ENCODE assay signal across 8 mouse cellular contexts in the genomic region with DNA sequence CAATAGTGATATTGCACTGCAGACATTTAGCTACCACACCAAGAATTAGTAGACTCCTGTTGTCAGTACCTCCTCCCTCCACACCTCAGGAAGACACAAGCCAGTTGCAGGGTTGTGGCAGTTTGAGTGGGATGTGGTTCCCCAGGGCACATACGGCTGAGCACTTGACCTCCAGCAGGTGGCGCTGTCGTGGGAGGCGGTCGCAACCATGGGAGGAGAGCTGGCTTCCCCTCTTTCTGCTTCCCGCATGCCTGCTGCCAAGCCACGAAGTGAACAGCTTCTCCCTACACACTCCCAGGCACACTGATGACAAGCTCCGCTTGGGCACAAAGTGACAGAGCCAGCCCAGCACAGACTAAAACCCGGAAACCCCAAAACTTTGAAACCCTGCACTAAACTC.
DNase-seq lines count a peak whose midpoint lies in the region; ATAC-seq and TF ChIP-seq lines count a peak whose summit lies in the region.

No protein-coding gene starts in this region.

- no peaks in the 10 kb centered on the region for H3K27me3 ChIP-seq in spleen, adult 2 months (ENCODE audit: control insufficient read depth, insufficient read depth, low read length)
- no peaks in the 10 kb centered on the region for H3K27me3 ChIP-seq in intestine, embryonic 15.5 days (replicated peaks)
- H3K27me3 ChIP-seq in limb, embryonic 11.5 days (ENCODE audit: control insufficient read depth, insufficient read depth, low read length) = no peaks in the 10 kb centered on the region
- no peaks in the 10 kb centered on the region for H3K27me3 ChIP-seq in midbrain, embryonic 14.5 days (ENCODE audit: control insufficient read depth, insufficient read depth, low read length)

- H3K36me3 ChIP-seq in spleen, adult 2 months (ENCODE audit: control insufficient read depth, insufficient read depth, low read length) = no peaks in the 10 kb centered on the region
- H3K36me3 ChIP-seq in intestine, embryonic 15.5 days = no peaks in the 10 kb centered on the region
- H3K36me3 ChIP-seq in limb, embryonic 11.5 days (ENCODE audit: control insufficient read depth, insufficient read depth, low read length) = no peaks in the 10 kb centered on the region
- no peaks in the 10 kb centered on the region for H3K36me3 ChIP-seq in midbrain, embryonic 14.5 days (ENCODE audit: control insufficient read depth, insufficient read depth, low read length)

- no peak overlapping the region for H3K9ac ChIP-seq in intestine, embryonic 15.5 days
- H3K9ac ChIP-seq in limb, embryonic 11.5 days (ENCODE audit: low read length) = no peak overlapping the region
- H3K9ac ChIP-seq in midbrain, embryonic 14.5 days (replicated peaks; ENCODE audit: low read length) = no peak overlapping the region

- no peaks in the 10 kb centered on the region for H3K9me3 ChIP-seq in intestine, embryonic 15.5 days
- no peaks in the 10 kb centered on the region for H3K9me3 ChIP-seq in limb, embryonic 11.5 days (ENCODE audit: control insufficient read depth, low read length)
- peaks cover 13% of the 10 kb centered on the region for H3K9me3 ChIP-seq in midbrain, embryonic 14.5 days (ENCODE audit: control insufficient read depth, low read length)

- H3K4me3 ChIP-seq in spleen, adult 2 months (ENCODE audit: extremely low read depth, insufficient read depth, insufficient read length) = no peak overlapping the region
- no peak overlapping the region for H3K4me3 ChIP-seq in intestine, embryonic 15.5 days (replicated peaks)
- H3K4me3 ChIP-seq in limb, embryonic 11.5 days (ENCODE audit: low read depth, low read length) = no peak overlapping the region
- H3K4me3 ChIP-seq in midbrain, embryonic 14.5 days (replicated peaks; ENCODE audit: low read depth, low read length) = no peak overlapping the region

- intact Hi-C loops in gastrocnemius, postnatal 36 days (cut with DNase I) = loop anchor here (5.0 kb wide), 1 partner anchor 592 kb away; no protein-coding TSS in a partner anchor

- peaks cover 4% of the 10 kb centered on the region; the same call in 1 of the 2 replicates for H3K4me1 ChIP-seq in spleen, adult 2 months (ENCODE audit: control insufficient read depth, insufficient read depth, insufficient read length)
- 0 out of 2 replicates have a peak, but pooled peaks cover 3% of the 10 kb centered on the region for H3K4me1 ChIP-seq in intestine, embryonic 15.5 days (replicated peaks)
- H3K4me1 ChIP-seq in limb, embryonic 11.5 days (ENCODE audit: control insufficient read depth, insufficient read depth, low read length) = no peaks in the 10 kb centered on the region
- no peaks in the 10 kb centered on the region for H3K4me1 ChIP-seq in midbrain, embryonic 14.5 days (ENCODE audit: control insufficient read depth, insufficient read depth, low read length)

- H3K4me2 ChIP-seq in intestine, embryonic 15.5 days (replicated peaks) = no peak overlapping the region
- H3K4me2 ChIP-seq in limb, embryonic 11.5 days (ENCODE audit: low read depth, severe bottlenecking) = no peak overlapping the region
- H3K4me2 ChIP-seq in midbrain, embryonic 14.5 days (ENCODE audit: low read length) = no peak overlapping the region

- H3K27ac ChIP-seq in spleen, adult 2 months (ENCODE audit: insufficient read depth, low read length) = no peak overlapping the region
- no peak overlapping the region for H3K27ac ChIP-seq in intestine, embryonic 15.5 days
- H3K27ac ChIP-seq in limb, embryonic 11.5 days (replicated peaks; ENCODE audit: low read depth, low read length) = no peak overlapping the region
- no peak overlapping the region for H3K27ac ChIP-seq in midbrain, embryonic 14.5 days (replicated peaks; ENCODE audit: low read depth, low read length)

- no peak for TF ChIP-seq POLR2A in spleen, adult 2 months (IDR thresholded peaks at IDR 0.05; ENCODE audit: low read depth, low read length)

- peak; percentile 87 for ATAC-seq in common myeloid progenitor, adult 5-6 weeks (replicated peaks; ENCODE audit: low read depth, poor library complexity, severe bottlenecking)
- peak; percentile 68; the same call in 1 of the 2 replicates for ATAC-seq in intestine, embryonic 15.5 days
- ATAC-seq in limb, embryonic 11.5 days (ENCODE audit: insufficient number of reproducible peaks, low FRiP score, low TSS enrichment, low read depth) = peak; percentile 65; the same call in 1 of the 2 replicates
- ATAC-seq in midbrain, embryonic 14.5 days (ENCODE audit: low FRiP score, low TSS enrichment) = peak; percentile 34; the same call in 1 of the 2 replicates

- TF ChIP-seq CTCF in spleen, adult 2 months (IDR thresholded peaks at IDR 0.05; ENCODE audit: extremely low read depth, insufficient read depth, insufficient read length, insufficient replicate concordance) = peak; percentile 48; the same call in 1 of the 2 replicates

- 24% methylated on average over 9 of the region's 9 CpGs for WGBS in spleen, adult 2 months
- WGBS in intestine, embryonic 15.5 days = 24% methylated on average over 9 of the region's 9 CpGs
- WGBS in limb, embryonic 11.5 days = 23% methylated on average over 9 of the region's 9 CpGs
- 20% methylated on average over 9 of the region's 9 CpGs for WGBS in midbrain, embryonic 14.5 days

- DNase-seq in spleen, adult 2 months (ENCODE audit: low read depth in 1 of 2, low spot score in 2 of 2) = peak in 1 of 2 experiments; percentile 24
- no peak for DNase-seq in spleen, adult 12 weeks (ENCODE audit: low spot score)
- peak; percentile 43 to 46 for DNase-seq in gastrocnemius, postnatal 36 days
- DNase-seq in limb, embryonic 11.5 days (ENCODE audit: low spot score) = peak; percentile 89
- peak; percentile 78 for DNase-seq in midbrain, embryonic 14.5 days
- DNase-seq in testis, postnatal 14 days (ENCODE audit: low spot score) = peak; percentile 45

Comparison
In these comparisons a context has a peak if more than half of its experiments do, and no peak if none do; other contexts are left out.
1. ATAC-seq: peak in every context shown above with its lines; median percentile 87 in common myeloid progenitor, adult 5-6 weeks; 68 in intestine, embryonic 15.5 days; 65 in limb, embryonic 11.5 days; 34 in midbrain, embryonic 14.5 days.